Mouse (Mus musculus) kidney, postnatal 0 days (tissue): ENCODE measurements around the gene Olfr329-ps. TPM values are rescaled to one million over a fixed set of nuclear protein-coding genes. Genes with fewer than 3 reads are reported as not detected.

ENCODE experiments used
- ATAC-seq: fragments of 200-750 bp; cut with Nextera tagmentation; replicated peaks from 2 replicates; pipeline ENCODE4 v1.8.0; 2017; ENCODE audit warnings: low read depth, moderate number of reproducible peaks, moderate TSS enrichment, moderate library complexity; ENCODE audit not compliant: low FRiP score
- DNase-seq: peaks from one replicate; pipeline ENCODE4 v3.0.0-alpha.2; 2016; ENCODE audit warnings: low spot score
- H3K27ac ChIP-seq: fragments of 300-500 bp; sonication (generic); 2 replicates; pipeline ENCODE4 v1.5.1; 2014; ENCODE audit warnings: mild to moderate bottlenecking
- H3K27me3 ChIP-seq: fragments of 300-500 bp; sonication (generic); 2 replicates; pipeline ENCODE4 v1.6.1; 2014; ENCODE audit warnings: low read length, mixed read lengths; ENCODE audit not compliant: insufficient read depth
- H3K36me3 ChIP-seq: fragments of 300-500 bp; sonication (generic); 2 replicates; pipeline ENCODE4 v1.6.1; 2014; ENCODE audit warnings: low read length, mixed read lengths; ENCODE audit not compliant: insufficient read depth
- H3K4me1 ChIP-seq: fragments of 300-500 bp; sonication (generic); replicated peaks from 2 replicates; pipeline ENCODE4 v1.6.1; 2014; ENCODE audit warnings: antibody characterized with exemption, low read length, mixed read lengths; ENCODE audit not compliant: insufficient read depth
- H3K4me2 ChIP-seq: fragments of 300-500 bp; sonication (generic); 2 replicates; pipeline ENCODE4 v1.6.1; 2014; ENCODE audit warnings: mild to moderate bottlenecking, low read length, moderate library complexity, mixed read lengths
- H3K4me3 ChIP-seq: fragments of 300-500 bp; sonication (generic); replicated peaks from 2 replicates; pipeline ENCODE4 v1.5.1; 2014; ENCODE audit warnings: low read depth, low read length
- H3K9ac ChIP-seq: fragments of 300-500 bp; sonication (generic); 2 replicates; pipeline ENCODE4 v1.6.1; 2014; ENCODE audit warnings: low read depth, low read length
- H3K9me3 ChIP-seq: fragments of 300-500 bp; sonication (generic); replicated peaks from 2 replicates; pipeline ENCODE4 v1.6.1; 2016; ENCODE audit warnings: low read length, inconsistent platforms, mixed read lengths
- CTCF ChIP-seq: IDR thresholded peaks from 2 replicates; pipeline ENCODE4 v1.5.1; 2016; ENCODE audit warnings: antibody characterized with exemption, low read depth, mild to moderate bottlenecking, moderate library complexity
- WGBS: fragments of 180-500 bp; shearing (Covaris S2); extraction: QIAGEN DNeasy Blood & Tissue Kit; methylation state at CpG from one replicate; pipeline ENCODE4 v1.1.7; 2014; 5-methylcytosine and 5-hydroxymethylcytosine counted together
- polyA plus RNA-seq: library from polyadenylated mRNA; unstranded; fragments of >200 nt; fragmentation: Nextera tagmentation; extraction: Ambion mirVana; gene quantifications from 2 replicates; pipeline ENCODE4 v1.2.1, GENCODE M21; 2015

Olfr329-ps gene
- polyA plus RNA-seq, 1 experiment from 2014 or later = not detected

DNA sequence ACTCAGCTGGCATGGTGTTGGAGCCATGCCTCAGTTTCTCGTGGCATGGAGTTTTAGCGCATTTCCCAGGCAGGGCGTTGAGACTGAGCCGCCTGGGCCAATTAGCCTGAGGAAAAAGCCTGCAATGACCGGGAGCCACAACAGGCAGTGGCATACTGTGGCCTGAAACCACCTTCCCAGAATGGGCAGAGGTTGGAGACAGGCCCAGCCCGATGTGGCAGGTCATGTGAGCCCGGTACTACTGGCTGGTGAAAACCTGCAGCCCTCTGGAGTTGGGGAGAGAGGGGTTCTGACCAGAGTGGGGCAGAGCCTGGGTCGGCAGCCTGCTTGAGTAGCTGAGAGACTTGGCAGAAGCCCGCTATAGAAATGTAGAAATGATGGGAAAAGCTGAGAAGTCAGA is 47.5 kb downstream of the Olfr329-ps start:
- no peak overlapping the region for H3K27ac ChIP-seq
- no peak overlapping the region for H3K9ac ChIP-seq
- no peak overlapping the region for H3K4me3 ChIP-seq
- DNase-seq (no peak), ATAC-seq (no peak)
- H3K9me3 ChIP-seq = no peaks in the 10 kb centered on the region
- no peak for TF ChIP-seq CTCF
- H3K36me3 ChIP-seq = no peaks in the 10 kb centered on the region
- no peak overlapping the region for H3K4me2 ChIP-seq
- H3K4me1 ChIP-seq = no peaks in the 10 kb centered on the region
- 84% methylated on average over 9 of the region's 9 CpGs for WGBS
- H3K27me3 ChIP-seq = no peaks in the 10 kb centered on the region

DNA sequence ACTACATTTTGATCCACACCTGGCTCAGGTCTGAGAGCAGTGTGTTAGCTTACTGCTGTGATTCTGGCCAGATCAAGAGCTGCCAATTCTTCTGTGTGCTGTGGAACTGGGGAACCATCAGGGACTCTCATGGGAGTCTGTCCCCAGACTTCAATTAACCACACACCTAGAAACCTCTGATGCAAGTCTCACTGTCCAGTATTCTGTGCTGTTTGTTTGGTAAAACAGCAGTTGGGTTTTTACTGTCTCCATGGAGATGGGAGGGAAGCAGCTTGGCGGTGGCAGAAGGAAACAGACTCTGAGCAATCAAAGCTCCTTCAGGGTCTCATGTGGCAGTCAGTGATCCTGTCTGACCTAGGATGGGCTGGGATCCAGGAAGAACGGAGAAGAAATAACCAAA is 53.8 kb downstream of the Olfr329-ps start, which contains the start of gene Olfr332:
Gene Olfr332, minus strand, starts transcription at position 101 of the 400 bp plus-strand sequence.
- WGBS = 51% methylated on average over 2 of the region's 2 CpGs
- DNase-seq (no peak), ATAC-seq (no peak)
- no peak for TF ChIP-seq CTCF
- no peaks in the 10 kb centered on the region for H3K9me3 ChIP-seq
- H3K36me3 ChIP-seq = no peaks in the 10 kb centered on the region
- no peak within 1 kb of the TSS for H3K9ac ChIP-seq
- H3K27ac ChIP-seq = no peak within 1 kb of the TSS
- H3K27me3 ChIP-seq = no peaks in the 10 kb centered on the region
- no peaks in the 10 kb centered on the region for H3K4me1 ChIP-seq
- no peak within 1 kb of the TSS for H3K4me3 ChIP-seq
- no peak within 1 kb of the TSS for H3K4me2 ChIP-seq

Other genes starting within 250 kb of the Olfr329-ps start
- gene Zfp692, start 239.4 kb downstream of the Olfr329-ps start, polyA plus RNA-seq = 11.5 and 15.2 TPM in 2 replicates
- 58.1 and 66.3 TPM in 2 replicates for gene Zfp672, start 216.1 kb downstream of the Olfr329-ps start, polyA plus RNA-seq
- gene Sh3bp5l, start 215.7 kb downstream of the Olfr329-ps start, polyA plus RNA-seq = 28.3 and 31.9 TPM in 2 replicates
- gene Lypd8, start 167.4 kb downstream of the Olfr329-ps start, polyA plus RNA-seq = 0.24 and 0.28 TPM in 2 replicates
- not detected in 2 replicates for gene 1810065E05Rik, start 125.3 kb downstream of the Olfr329-ps start, polyA plus RNA-seq
- not detected in 2 replicates for gene Gm12253, start 113.9 kb downstream of the Olfr329-ps start, polyA plus RNA-seq
- gene Lypd9, start 93.5 kb downstream of the Olfr329-ps start, polyA plus RNA-seq = not detected in 2 replicates
- gene Olfr30, start 84.2 kb downstream of the Olfr329-ps start, polyA plus RNA-seq = not detected in 2 replicates
- 0.08 TPM in 1 of 2 replicates, not detected in the other for gene Olfr332, start 53.9 kb downstream of the Olfr329-ps start, polyA plus RNA-seq
- gene Olfr331, start 43.9 kb downstream of the Olfr329-ps start, polyA plus RNA-seq = not detected in 2 replicates
- not detected in 2 replicates for gene Olfr330, start 11.6 kb downstream of the Olfr329-ps start, polyA plus RNA-seq
- not detected in 2 replicates for gene Olfr328, start 9.2 kb upstream of the Olfr329-ps start, polyA plus RNA-seq
- gene Olfr224, start 24.1 kb upstream of the Olfr329-ps start, polyA plus RNA-seq = not detected in 2 replicates
- gene Olfr325, start 31.3 kb upstream of the Olfr329-ps start, polyA plus RNA-seq = not detected in 2 replicates
- not detected in 2 replicates for gene Olfr324, start 48.7 kb upstream of the Olfr329-ps start, polyA plus RNA-seq
- not detected in 2 replicates for gene 2210407C18Rik, start 69.7 kb upstream of the Olfr329-ps start, polyA plus RNA-seq
- not detected in 2 replicates for gene Olfr323, start 84.1 kb upstream of the Olfr329-ps start, polyA plus RNA-seq
- gene Trim58, start 94.0 kb upstream of the Olfr329-ps start, polyA plus RNA-seq = 0.08 and 0.14 TPM in 2 replicates
- 0.05 and 0.09 TPM in 2 replicates for gene Olfr322, start 112.4 kb upstream of the Olfr329-ps start, polyA plus RNA-seq
- gene Olfr320, start 134.7 kb upstream of the Olfr329-ps start, polyA plus RNA-seq = not detected in 2 replicates
- gene Olfr319, start 152.7 kb upstream of the Olfr329-ps start, polyA plus RNA-seq = not detected in 2 replicates
- not detected in 2 replicates for gene Olfr318, start 177.6 kb upstream of the Olfr329-ps start, polyA plus RNA-seq
- gene Olfr317, start 192.8 kb upstream of the Olfr329-ps start, polyA plus RNA-seq = not detected in 2 replicates
- gene Olfr316, start 206.3 kb upstream of the Olfr329-ps start, polyA plus RNA-seq = not detected in 2 replicates
- not detected in 2 replicates for gene Olfr315, start 226.8 kb upstream of the Olfr329-ps start, polyA plus RNA-seq
- not detected in 2 replicates for gene Olfr314, start 236.5 kb upstream of the Olfr329-ps start, polyA plus RNA-seq